Mouse (Mus musculus): Measurements from ENCODE around the gene Notch2. TPM values are rescaled to one million over a fixed set of nuclear protein-coding genes. Genes with fewer than 3 reads are reported as not detected.

The Notch2 gene
- total RNA-seq, 2 experiments from 2014 or later, result 15.5 to 17.9 TPM

DNA sequence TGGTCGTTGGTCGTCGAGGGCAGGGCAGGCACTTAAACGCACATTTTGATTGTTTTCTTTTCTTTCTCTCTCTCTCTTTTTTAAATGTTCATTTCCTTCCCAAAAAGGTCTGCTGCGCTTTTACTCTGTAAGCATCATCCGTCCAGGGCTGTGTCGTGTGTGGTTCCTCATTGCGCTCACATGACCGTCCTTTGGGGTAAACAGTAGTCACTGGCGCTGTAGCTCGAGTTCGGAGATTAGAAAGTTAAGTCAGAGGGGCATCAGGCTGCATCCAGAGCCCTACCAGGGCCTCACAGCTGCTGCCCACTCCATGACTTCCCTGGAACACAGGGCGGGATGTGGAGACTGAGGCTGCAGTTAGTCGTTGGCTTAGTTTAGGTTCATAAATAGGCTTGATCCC lies 12.2 kb downstream of the Notch2 start:
- no peak for DNase-seq (ENCODE audit: extremely low spot score in 1 of 2, low spot score in 2 of 2)
- intact Hi-C loops (cut with DNase I), result no loop called here

DNA sequence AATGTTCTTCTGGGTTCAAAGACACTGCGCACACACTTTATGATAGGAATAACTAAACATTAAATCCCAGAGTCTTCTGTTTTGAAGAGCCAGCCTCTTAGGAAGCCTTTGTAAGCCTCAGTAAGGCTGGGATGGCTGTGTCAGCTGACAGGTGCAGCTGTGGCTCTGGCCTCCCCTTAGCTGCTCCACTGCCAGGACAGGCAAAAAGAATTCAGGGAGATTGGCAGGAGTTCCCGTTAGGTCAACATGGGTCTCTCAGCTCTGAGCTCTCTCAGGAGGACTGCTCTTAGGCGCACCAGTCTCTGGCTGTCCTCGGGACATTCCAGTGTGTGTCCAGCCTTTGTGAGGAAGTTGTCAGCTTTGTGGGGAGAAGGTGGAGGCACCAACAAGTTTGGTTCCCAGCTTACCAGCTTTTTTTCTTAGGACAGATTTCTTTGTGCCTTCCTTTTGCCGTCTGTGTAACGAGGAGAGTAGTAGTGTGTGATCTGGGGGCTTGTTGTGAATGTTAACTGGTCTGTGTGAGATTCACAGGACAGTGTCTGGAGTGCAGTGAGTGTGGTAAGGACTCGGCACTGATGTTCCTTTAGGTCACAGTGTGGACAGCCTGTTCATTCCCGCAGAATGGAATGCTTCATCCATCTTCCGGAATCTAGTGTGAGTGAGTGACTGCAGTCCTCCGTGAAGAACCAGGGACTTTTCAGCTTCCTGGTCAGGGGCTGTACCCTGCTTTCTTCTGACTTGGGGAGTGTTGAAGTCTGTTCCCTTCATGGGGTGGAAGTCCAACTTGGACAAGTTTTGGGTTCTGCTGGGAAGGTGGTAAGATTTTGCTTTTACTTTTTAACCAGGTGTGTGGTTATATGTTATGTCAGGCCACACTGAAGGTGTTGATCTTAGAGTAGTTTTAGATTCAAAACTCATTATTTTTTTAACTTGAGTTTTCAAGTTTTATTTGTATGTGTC lies 12.9 kb downstream of the Notch2 start:
- intact Hi-C loops (cut with DNase I), result no loop called here
- no peak for DNase-seq (ENCODE audit: extremely low spot score in 1 of 2, low spot score in 2 of 2)

DNA sequence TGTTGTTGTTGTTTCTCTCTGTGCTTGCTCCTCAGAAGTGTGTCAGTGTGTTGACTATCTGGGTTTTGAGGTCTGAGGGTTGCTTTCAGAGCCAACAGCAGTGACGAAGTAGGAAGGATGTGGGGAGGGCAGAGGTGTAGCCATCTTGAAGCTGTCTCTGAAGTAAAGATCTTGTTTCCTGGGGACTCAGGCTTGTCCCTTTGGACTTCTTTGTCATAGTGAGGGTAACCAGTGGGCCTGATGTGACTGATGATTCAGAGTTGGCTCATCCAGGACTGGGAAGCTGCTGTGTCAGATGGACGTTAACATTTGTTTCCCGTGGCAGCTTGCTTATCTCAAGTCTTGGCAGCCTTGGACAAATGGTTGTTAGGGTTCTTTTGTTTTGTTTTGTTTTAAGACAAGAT lies 14.0 kb downstream of the Notch2 start:
- no peak for DNase-seq (ENCODE audit: extremely low spot score in 1 of 2, low spot score in 2 of 2)
- intact Hi-C loops (cut with DNase I), result no loop called here

DNA sequence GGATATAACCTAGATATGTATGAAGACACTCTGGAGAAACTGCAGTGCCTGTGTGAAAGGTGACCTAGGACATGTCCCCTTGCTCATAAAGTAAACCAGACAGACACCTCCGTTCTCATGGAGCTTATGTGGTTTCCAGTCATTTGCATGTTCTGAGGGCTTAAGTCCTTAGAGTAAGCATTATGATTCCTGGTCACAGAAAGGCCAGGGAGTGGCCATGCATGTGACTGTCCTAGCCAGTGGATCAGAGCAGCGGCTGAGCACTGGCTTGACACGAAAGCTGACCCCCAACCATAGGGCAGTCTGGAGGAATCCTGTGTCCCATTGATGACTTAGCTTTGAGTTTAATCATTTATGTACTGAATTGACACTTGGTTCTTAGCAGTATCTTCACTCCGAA lies 14.7 kb downstream of the Notch2 start:
- intact Hi-C loops (cut with DNase I), result no loop called here
- DNase-seq (ENCODE audit: extremely low spot score in 1 of 2, low spot score in 2 of 2), result no peak

DNA sequence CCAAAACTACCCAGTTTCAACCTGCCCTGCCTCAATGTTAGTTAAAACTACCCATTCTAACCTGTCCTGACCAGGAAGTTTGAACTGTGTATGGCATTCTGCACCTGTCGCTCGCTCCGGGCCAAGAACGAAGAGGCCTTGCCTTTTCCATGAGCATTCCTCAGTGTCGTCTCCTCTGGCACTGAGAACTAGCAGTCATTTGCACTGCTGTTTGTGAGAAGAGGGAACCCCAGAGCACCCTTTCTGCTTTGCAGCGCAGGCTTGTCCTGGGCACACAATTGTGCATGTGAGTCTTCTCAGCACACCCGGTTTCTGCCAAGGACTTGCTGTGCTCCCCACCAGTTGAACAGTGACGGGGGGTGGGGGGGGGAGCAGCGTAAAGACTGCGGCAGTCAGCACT lies 15.6 kb downstream of the Notch2 start:
- intact Hi-C loops (cut with DNase I), result no loop called here
- DNase-seq (ENCODE audit: extremely low spot score in 1 of 2, low spot score in 2 of 2), result no peak

DNA sequence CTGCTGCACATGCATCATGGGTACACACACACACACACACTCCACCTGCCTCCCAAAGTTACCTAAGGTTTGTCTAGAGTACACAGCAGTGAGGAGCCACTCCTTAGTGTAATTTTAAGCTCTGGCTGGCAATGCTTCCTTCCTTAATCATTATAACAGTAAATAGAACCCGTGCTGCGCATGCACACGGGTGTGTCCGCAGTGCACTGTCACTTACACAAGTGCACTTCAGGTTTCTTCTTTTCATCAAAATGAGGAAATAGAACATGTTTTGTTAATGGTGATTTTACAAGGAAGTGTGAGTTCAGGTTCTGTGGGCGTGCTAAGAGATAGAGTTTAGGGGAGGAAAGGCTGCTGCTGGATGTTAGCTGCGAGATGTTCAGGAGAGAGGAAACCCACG lies 17.8 kb downstream of the Notch2 start:
- DNase-seq (ENCODE audit: extremely low spot score in 1 of 2, low spot score in 2 of 2), result no peak
- intact Hi-C loops (cut with DNase I), result no loop called here

DNA sequence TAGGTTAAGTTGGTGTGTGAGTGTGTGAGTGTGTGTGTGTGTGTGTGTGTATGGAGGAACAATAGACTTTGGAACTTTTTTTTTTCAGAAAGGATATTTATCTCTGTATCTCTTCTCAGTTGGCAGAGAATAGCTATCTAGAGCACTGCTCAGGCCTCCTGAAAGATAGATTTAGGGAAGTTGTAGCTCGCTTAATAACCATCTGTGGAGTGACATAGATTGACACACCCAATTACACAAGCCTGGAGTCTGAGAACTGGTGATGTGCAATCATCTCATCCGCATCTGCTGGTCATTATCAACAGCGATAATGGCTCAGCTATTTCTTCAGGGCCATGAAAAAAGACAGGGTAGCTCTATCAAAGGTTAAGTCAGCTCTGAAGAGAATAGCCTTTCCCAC lies 18.9 kb downstream of the Notch2 start:
- DNase-seq (ENCODE audit: extremely low spot score in 1 of 2, low spot score in 2 of 2), result no peak
- intact Hi-C loops (cut with DNase I), result no loop called here

DNA sequence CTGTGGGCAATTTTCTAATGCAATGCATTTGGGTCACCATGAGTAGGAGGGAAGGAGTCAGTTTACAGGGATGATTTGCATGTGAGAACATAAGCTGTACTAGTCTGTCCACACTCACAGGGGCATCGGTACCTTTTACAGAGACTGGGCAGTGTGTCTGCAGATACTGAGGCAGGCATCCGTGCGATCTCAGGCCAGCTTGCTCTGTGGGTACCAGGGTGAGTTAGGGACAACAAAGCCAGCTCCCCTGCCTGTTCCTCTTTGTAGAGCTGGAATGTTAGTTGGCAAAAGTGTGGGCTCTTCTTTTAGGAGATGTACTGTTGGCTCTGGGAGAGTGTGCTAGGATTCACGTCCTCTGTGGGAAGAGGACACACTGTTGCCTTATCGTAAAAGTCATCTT lies 19.6 kb downstream of the Notch2 start:
- DNase-seq (ENCODE audit: extremely low spot score in 1 of 2, low spot score in 2 of 2), result no peak
- intact Hi-C loops (cut with DNase I), result no loop called here

DNA sequence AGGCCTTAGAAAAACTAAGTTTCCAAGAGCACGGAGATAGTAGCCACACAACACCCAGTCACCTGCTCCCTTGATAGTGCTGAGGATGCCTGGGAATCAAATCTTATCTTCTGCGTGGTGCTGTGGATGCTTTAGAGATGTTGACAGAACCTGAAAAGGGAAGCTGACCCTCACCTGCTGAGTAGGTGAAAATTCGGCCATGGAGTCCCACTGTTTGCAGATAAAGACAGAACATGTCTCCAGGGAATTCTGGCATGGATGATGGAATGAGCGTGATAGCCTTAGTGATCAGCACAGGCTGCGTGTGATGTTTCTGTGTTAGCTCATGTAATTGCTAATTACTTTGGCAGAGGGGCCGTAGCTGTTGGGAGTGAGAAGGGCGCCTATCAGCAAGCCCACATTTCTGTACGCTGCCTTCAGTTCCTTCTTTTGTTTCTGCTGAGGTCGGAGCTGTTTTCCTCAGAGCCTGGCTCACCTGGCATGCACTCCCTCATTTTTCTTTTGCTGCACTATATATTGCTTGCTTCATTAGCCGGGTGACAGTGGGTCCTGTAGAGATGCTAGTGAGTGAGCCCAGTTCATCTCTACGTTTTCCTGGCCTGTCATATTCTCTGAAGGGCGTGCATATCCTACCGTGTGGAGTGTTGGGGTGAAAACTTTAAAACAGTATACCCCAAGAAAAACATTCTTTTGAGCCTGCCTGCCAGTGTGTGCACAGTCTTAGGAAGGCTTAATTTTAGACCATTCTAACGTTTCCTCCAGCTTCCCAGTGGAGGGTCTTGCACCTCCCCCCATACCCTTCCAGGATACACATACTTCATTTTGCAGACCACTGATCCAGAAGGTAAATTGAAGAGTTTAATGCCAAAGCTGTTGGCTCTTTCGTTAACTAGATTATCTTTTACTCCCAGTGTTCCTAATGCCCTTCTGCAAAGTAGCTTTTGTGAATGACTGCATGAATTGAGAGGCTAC lies 21.6 kb downstream of the Notch2 start:
- intact Hi-C loops (cut with DNase I), result no loop called here
- DNase-seq (ENCODE audit: extremely low spot score in 1 of 2, low spot score in 2 of 2), result no peak

DNA sequence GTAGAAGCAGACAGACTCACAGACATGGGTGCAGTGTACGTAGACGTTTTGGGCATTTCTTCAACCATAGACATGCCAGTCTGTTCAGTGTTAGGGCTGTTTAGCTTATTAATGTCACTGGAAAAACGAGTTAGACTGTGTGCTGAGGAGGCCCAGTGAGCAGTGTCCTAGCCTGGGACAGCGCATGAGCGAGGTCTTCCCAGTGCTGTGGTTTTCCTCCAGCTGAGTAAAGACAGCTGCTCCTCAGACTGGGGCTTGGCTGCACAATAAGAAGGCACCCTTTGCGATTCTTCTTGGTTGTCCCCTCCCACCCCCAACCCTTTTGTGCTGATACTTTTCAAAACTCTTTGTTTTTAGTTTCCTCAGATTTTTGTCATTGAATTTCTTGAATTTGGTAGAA lies 22.8 kb downstream of the Notch2 start:
- intact Hi-C loops (cut with DNase I), result no loop called here
- no peak for DNase-seq (ENCODE audit: extremely low spot score in 1 of 2, low spot score in 2 of 2)

DNA sequence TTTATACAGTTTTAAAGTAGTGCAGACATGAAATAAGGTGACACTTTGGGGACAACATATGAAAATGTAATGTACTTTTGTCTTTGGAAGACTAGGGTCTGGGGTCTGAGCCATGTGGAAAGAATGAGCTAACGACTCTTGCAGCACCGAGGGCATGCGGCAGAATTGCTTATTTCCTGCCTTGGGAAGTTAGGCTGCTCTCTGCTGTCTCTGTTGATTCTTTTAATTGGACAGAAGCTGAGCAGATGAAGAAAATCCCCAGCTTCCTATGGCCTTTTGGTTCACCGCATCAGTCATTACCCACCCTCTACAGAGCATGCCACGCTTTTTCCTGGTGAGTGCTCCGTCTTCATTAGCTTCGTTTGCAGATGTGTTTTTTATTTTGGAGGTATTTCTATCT lies 23.8 kb downstream of the Notch2 start:
- intact Hi-C loops (cut with DNase I), result no loop called here
- DNase-seq (ENCODE audit: extremely low spot score in 1 of 2, low spot score in 2 of 2), result no peak

DNA sequence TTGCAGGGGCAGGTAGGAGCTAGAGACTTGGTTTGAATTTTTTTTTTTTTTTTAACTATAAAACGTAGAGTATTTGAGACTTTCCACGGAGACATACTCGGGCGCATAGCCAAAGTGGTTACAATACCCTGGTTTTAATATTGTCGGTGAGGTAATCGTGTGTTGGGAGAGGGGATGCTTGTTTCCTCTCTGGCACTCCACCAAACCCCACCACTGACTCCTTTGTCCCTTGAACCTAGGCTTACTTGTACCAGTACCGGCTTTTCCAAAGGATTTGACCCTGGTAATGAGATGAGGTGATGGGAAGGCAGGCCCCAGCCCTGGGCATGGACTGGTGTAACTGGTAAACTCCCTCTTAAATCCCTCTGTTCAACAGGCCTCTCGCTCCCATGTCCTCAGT lies 25.3 kb downstream of the Notch2 start:
- DNase-seq (ENCODE audit: extremely low spot score in 1 of 2, low spot score in 2 of 2), result no peak
- intact Hi-C loops (cut with DNase I), result no loop called here

DNA sequence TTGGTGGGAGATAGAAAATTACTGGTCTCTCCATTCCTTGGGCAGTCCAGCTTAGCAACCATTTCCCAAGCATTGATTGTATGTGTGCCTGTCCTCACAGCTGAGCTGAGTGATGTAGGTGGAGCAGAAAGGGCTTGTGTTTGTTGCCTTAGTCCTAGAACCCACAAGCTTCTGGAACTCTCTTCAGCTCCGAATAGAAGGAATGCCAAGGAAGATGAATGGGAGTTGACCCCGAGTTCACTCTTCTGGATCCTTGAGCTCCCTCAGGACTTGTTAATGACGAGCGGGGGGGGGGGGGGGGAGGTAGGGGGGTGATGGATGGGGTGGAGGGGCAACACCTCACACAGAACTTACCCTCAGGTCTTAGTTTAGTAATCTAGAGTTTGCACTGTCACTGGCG lies 25.9 kb downstream of the Notch2 start:
- intact Hi-C loops (cut with DNase I), result no loop called here
- DNase-seq (ENCODE audit: extremely low spot score in 1 of 2, low spot score in 2 of 2), result no peak

DNA sequence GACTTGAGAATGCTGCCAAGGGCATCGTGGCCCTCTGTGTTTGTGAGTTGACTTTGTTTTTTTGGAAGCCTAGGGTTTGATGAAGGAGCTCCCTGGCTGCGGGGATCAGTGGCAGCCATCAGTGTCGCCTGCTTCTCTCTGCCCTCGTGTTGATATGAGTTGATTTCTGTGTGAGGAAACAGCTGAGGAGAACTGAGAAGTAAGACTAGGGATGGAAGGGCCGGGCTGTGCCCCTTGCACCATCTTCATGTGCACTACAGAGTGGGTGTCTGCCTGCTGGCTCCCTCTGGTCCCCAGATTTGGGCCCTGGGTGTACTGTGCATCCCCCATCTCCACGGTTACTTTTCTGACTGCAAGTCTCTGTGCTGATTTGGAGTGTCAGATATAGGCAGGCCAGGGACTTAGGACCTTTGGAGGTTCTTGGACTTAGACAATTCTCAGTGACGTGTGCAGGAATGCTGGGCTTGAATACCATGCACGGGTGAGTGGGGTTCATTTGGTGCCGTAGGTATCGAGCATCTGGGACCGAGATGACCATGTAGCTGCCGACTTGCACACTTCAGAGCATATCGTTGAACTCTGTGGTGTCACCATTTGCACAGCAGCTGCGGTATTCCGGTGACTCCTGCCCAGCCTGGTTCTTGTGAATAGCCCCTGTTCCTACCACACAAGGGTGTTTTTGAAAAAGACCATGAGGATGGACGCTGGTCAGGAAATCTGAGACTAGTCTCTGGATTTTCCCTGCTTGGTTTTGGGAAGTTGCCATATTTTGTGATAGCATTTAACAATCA lies 26.5 kb downstream of the Notch2 start:
- intact Hi-C loops (cut with DNase I), result no loop called here

DNA sequence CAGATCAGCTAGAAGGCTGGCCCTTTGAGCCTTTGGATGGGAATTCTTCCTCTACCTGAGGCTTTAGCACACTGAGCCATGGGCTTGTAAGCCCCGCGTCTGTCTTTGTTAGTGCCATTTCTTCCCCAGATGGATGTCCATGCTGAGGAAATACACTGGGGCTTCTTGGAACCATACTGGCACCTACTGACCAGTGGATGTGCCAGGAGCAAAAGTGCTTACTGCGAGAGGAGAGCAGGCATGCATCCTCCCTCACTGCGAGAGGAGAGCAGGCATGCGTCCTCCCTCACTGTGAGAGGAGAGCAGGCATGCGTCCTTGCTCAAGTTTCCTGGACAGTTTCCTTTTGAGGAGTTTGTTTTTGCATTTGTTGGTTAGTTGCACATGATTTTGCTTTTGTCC lies 27.5 kb downstream of the Notch2 start:
- intact Hi-C loops (cut with DNase I), result no loop called here
- no peak for DNase-seq (ENCODE audit: extremely low spot score in 1 of 2, low spot score in 2 of 2)

More for the DNA sequence above, 26.5 kb downstream of the Notch2 start:
- DNase-seq (ENCODE audit: extremely low spot score in 1 of 2, low spot score in 2 of 2), result no peak

DNA sequence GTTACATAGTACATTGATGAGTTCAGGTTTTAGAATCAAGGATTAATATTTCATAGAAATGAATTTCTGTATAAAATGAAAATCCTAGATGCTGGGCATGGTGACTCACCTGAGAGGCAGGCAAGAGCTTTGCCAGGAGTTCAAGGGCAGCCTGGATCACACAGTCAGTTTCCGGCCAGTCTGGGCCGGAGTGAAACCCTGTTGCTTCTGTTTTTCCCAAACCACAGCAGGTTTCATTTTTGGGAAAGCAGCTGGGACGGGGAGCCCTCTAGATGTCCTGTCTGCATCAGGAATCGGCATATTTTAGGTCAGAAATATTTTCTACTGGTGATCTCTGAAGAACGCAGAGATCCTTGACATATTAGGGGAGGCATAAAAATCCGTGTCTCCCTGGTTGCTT lies 29.0 kb downstream of the Notch2 start:
- intact Hi-C loops (cut with DNase I), result no loop called here
- no peak for DNase-seq (ENCODE audit: extremely low spot score in 1 of 2, low spot score in 2 of 2)

DNA sequence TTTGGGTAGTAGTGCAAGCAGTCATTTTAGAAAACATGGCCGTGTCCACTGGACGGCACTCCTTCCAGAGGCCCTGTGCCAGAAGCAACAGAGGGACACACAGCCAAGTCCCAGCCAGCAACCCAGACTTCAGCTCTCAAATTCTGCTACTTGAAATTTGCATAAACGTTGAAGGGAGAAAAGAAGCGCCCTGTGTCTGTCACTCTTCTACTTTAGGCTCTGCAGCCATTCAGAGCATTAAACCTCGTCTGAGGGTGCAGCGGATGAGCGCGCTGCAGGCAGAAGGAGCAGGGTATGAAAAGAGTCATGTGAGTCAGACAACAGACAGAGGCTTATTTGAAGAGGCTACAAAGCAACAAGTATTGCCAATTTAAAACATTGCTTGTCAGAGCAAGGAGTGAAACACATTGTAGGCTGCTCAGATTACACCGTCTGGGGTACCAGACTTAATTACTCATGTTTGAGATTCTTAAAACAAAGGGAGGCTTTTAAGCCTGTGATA lies 29.7 kb downstream of the Notch2 start:
- DNase-seq (ENCODE audit: extremely low spot score in 1 of 2, low spot score in 2 of 2), result peak; percentile 56
- intact Hi-C loops (cut with DNase I), result no loop called here

DNA sequence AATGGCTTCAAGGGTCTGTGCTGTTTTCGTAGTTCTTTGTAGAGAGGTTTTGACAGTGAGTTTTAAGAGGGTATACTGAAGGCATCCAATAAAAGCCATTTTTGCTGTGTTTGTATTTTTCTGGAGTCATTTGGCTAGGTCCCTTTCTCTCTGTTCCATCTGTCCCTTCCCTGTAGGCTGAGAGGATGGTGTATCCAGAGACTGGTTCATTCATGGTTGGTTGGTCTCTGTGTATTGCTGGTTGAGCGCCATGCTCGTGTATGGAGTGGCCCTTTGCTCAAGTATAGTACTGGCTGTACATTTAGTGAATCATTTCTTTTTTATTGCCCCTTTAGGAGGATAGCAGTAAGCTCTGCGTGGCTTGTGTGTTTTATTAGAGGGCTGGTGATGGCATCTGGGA lies 30.3 kb downstream of the Notch2 start:
- intact Hi-C loops (cut with DNase I), result no loop called here
- DNase-seq (ENCODE audit: extremely low spot score in 1 of 2, low spot score in 2 of 2), result no peak

All from left cerebral cortex, postnatal 10 days (tissue).